Mouse (Mus musculus) lung, postnatal 14 days (tissue): ENCODE measurements around the gene Calml4.
"Not testable (repeated sequence)": the region's sequence is repeated elsewhere in the genome, so short reads cannot be mapped to it uniquely, and the experiment has no call there.

Source experiments
- DNase-seq: peaks from one replicate; pipeline ENCODE4 v3.0.0; 2021

Gene Calml4

GRCm38 (mm10) chr9:62835705-62836446 is 22.0 kb upstream of the Calml4 start:
- no peak for DNase-seq

- DNase-seq = no peak
Observed at GRCm38 (mm10) chr9:62837611-62838010, 20.3 kb upstream of the Calml4 start.

- no peak for DNase-seq
Observed at GRCm38 (mm10) chr9:62838146-62838505, 19.8 kb upstream of the Calml4 start.

- DNase-seq = peak; percentile 74
Observed at GRCm38 (mm10) chr9:62838506-62839171, 19.2 kb upstream of the Calml4 start, which contains the start of gene Cln6. Gene Cln6 (plus strand): TSS chr9:62838785.

GRCm38 (mm10) chr9:62839172-62839770 is 18.6 kb upstream of the Calml4 start:
- DNase-seq = no peak

GRCm38 (mm10) chr9:62843356-62844024 is 14.4 kb upstream of the Calml4 start:
- DNase-seq = no peak

GRCm38 (mm10) chr9:62844461-62844860 is 13.4 kb upstream of the Calml4 start:
- DNase-seq = no peak

GRCm38 (mm10) chr9:62847694-62848093 is 10.2 kb upstream of the Calml4 start:
- DNase-seq = peak; percentile 94

GRCm38 (mm10) chr9:62848641-62849040 is 9.2 kb upstream of the Calml4 start:
- DNase-seq = no peak

GRCm38 (mm10) chr9:62851571-62851970 is 6.3 kb upstream of the Calml4 start:
- no peak for DNase-seq

GRCm38 (mm10) chr9:62854483-62854882 is 3.4 kb upstream of the Calml4 start:
- no peak for DNase-seq

- DNase-seq = peak; percentile 26
Observed at GRCm38 (mm10) chr9:62857216-62857615, 664 bp upstream of the Calml4 start.

- DNase-seq = no peak
Observed at GRCm38 (mm10) chr9:62858266-62859019, 563 bp downstream of the Calml4 start.

GRCm38 (mm10) chr9:62860102-62860501 is 2.2 kb downstream of the Calml4 start:
- not testable (repeated sequence) for DNase-seq

GRCm38 (mm10) chr9:62860866-62861265 is 3.0 kb downstream of the Calml4 start:
- no peak for DNase-seq

GRCm38 (mm10) chr9:62869236-62869635 is 11.4 kb downstream of the Calml4 start:
- not testable (repeated sequence) for DNase-seq

- no peak for DNase-seq
Observed at GRCm38 (mm10) chr9:62870728-62871127, 12.8 kb downstream of the Calml4 start.

GRCm38 (mm10) chr9:62876966-62877616 is 19.2 kb downstream of the Calml4 start:
- DNase-seq = no peak

- DNase-seq = no peak
Observed at GRCm38 (mm10) chr9:62877825-62878224, 19.9 kb downstream of the Calml4 start.

- peak; percentile 53 for DNase-seq
Observed at GRCm38 (mm10) chr9:62881871-62882270, 24.0 kb downstream of the Calml4 start.

GRCm38 (mm10) chr9:62894486-62894885 is 36.6 kb downstream of the Calml4 start:
- peak; percentile 32 for DNase-seq

GRCm38 (mm10) chr9:62901736-62902135 is 43.9 kb downstream of the Calml4 start:
- no peak for DNase-seq
